Mouse (Mus musculus) heart, embryonic 12.5 days (tissue): Measurements from ENCODE around the gene Enpp1. TPM values are rescaled to one million over a fixed set of nuclear protein-coding genes. Genes with fewer than 3 reads are reported as not detected.

Source experiments
- ATAC-seq: fragments of 200-750 bp; cut with Nextera tagmentation; 2 replicates; pipeline ENCODE4 v1.8.0; 2017; ENCODE audit warnings: moderate TSS enrichment, moderate library complexity; ENCODE audit not compliant: insufficient number of reproducible peaks, low FRiP score
- H3K27ac ChIP-seq: fragments of 300-500 bp; sonication (generic); 2 replicates; pipeline ENCODE4 v1.5.1; 2016; ENCODE audit warnings: mild to moderate bottlenecking, moderate library complexity; ENCODE audit not compliant: poor library complexity, severe bottlenecking
- H3K27me3 ChIP-seq: fragments of 300-500 bp; sonication (generic); replicated peaks from 2 replicates; pipeline ENCODE4 v1.6.1; 2016; ENCODE audit warnings: mild to moderate bottlenecking, moderate library complexity
- H3K36me3 ChIP-seq: fragments of 300-500 bp; sonication (generic); 2 replicates; pipeline ENCODE4 v1.6.1; 2016; ENCODE audit warnings: mild to moderate bottlenecking, moderate library complexity
- H3K4me1 ChIP-seq: fragments of 300-500 bp; sonication (generic); replicated peaks from 2 replicates; pipeline ENCODE4 v1.6.1; 2016; ENCODE audit warnings: mild to moderate bottlenecking
- H3K4me2 ChIP-seq: fragments of 300-500 bp; sonication (generic); 2 replicates; pipeline ENCODE4 v1.6.1; 2016; ENCODE audit warnings: mild to moderate bottlenecking, moderate library complexity
- H3K4me3 ChIP-seq: fragments of 300-500 bp; sonication (generic); 2 replicates; pipeline ENCODE4 v1.5.1; 2016; ENCODE audit warnings: mild to moderate bottlenecking
- H3K9ac ChIP-seq: fragments of 300-500 bp; sonication (generic); 2 replicates; pipeline ENCODE4 v1.6.1; 2016; ENCODE audit warnings: mild to moderate bottlenecking, moderate library complexity
- H3K9me3 ChIP-seq: fragments of 300-500 bp; sonication (generic); replicated peaks from 2 replicates; pipeline ENCODE4 v1.6.1; 2016; ENCODE audit warnings: mild to moderate bottlenecking, moderate library complexity
- WGBS: fragments of 180-500 bp; shearing (Covaris S2); methylation state at CpG from one replicate; pipeline ENCODE4 v1.1.7; 2016; 5-methylcytosine and 5-hydroxymethylcytosine counted together
- polyA plus RNA-seq: library from polyadenylated mRNA; unstranded; fragments of >200 nt; fragmentation: Nextera tagmentation; extraction: Ambion mirVana; gene quantifications from 2 replicates; pipeline ENCODE4 v1.2.1, GENCODE M21; 2016

Enpp1 gene
- polyA plus RNA-seq, 1 experiment from 2014 or later: 8.0 TPM

DNA sequence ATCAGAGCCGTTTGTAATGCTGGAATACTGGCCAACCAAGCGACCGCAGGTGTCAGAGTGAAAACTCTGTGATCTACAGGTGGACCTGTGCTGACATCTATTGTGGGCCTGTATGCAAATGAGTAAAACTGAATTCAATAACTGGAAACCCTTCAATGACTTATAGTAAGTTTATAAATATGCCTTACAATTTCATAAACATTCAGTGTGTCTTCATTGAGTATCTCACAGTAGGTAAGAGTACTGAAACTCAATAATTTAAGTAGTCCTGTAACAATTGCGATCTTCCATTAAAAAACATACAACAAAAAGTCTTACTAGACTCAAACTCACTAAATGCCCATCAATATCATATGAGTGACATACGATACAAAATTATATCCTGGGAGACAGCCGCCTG is 1.6 kb downstream of the Enpp1 start:
- Histone ChIP-seq H3K4me2 (0 out of 2 replicates have a peak overlapping the region, but pooled peaks have one; percentile 90), H3K4me3 (no peak overlapping the region), H3K36me3 (no peaks in the 10 kb centered on the region), H3K9me3 (no peaks in the 10 kb centered on the region), H3K4me1 (no peaks in the 10 kb centered on the region), H3K9ac (no peak overlapping the region), H3K27ac (no peak overlapping the region), H3K27me3 (no peaks in the 10 kb centered on the region)
- no peak for ATAC-seq
- WGBS: 92% methylated on average over 6 of the region's 6 CpGs

DNA sequence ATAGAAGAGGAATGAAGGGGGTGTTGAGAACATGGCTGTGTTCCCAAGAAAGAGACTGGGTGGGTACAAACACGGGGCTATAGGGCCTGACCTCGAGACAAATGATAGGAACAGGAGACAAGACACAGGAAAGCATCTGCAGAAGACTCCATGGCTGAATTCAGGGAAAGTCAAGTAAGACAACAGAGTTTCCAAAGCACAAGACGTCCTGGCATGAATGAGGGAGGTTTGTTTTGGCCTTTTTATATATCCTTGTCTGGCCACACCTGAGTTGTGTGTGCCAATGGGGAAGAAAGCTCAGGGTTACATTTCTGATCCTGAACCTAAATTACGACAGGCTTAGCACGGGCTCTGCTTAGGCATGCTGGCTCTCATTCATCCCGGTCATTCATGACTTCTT is 4.2 kb downstream of the Enpp1 start:
- Histone ChIP-seq H3K9ac (no peak overlapping the region), H3K36me3 (no peaks in the 10 kb centered on the region), H3K4me3 (no peak overlapping the region), H3K27me3 (no peaks in the 10 kb centered on the region), H3K27ac (no peak overlapping the region), H3K4me2 (no peak overlapping the region), H3K4me1 (no peaks in the 10 kb centered on the region), H3K9me3 (no peaks in the 10 kb centered on the region)
- no peak for ATAC-seq
- WGBS: 77% methylated on average over 6 of the region's 6 CpGs

DNA sequence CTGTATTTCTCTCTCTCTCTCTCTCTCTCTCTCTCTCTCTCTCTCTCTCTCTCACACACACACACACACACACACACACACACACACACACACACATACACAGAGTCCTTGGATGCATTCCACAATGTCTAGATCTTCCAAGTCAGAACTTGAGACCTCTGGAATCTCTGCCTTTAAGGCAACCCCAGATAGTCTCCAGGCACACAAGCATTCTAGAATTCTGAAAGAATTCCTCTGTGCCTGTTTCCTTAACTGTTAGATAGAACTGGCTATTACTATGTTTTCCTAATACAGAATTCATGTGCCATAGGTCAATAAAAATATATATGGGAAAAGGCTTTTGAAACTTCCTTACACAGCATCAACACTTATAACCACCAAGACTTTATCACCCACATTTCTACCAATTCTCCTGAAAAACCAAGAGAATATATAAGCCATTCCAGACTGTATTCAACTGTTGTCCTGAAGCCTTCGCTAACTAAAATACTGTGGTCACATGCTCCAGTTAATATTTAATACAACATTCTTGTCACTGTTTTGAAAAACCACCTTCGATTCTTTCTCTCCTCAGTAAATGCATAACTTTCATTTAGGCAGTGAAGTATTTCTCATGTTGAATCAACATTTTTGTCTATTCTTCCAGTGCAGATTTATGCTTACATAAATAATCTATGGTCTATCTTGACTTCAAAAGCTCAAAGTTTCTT is 5.4 kb downstream of the Enpp1 start:
- Histone ChIP-seq H3K27me3 (no peaks in the 10 kb centered on the region), H3K36me3 (no peaks in the 10 kb centered on the region), H3K27ac (no peak overlapping the region), H3K9me3 (no peaks in the 10 kb centered on the region), H3K4me3 (no peak overlapping the region), H3K4me2 (no peak overlapping the region), H3K4me1 (no peaks in the 10 kb centered on the region), H3K9ac (no peak overlapping the region)
- WGBS: 83% methylated on average over 2 of the region's 2 CpGs
- ATAC-seq: no peak

DNA sequence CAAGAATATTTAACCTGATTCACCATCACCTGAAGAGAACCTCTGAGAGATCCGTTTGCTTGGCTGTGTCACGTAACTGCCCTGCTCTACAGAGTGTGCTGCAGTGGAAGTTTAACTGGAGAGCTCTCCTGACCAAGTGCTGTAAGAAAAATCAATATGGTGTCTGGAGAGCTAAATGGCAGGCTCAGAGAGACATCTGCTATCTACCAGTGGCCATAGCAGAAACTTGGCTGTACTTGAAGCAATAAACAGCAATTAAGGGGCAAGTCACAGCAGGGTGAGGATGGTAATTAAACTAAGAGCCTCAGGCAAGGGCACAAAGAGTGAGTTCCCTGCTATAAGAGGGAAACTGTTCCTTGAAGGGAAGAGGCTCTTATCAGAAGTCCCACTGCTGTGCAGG is 9.3 kb downstream of the Enpp1 start:
- Histone ChIP-seq H3K36me3 (no peaks in the 10 kb centered on the region), H3K27ac (no peak overlapping the region), H3K4me3 (no peak overlapping the region), H3K4me2 (no peak overlapping the region), H3K9me3 (no peaks in the 10 kb centered on the region), H3K27me3 (no peaks in the 10 kb centered on the region), H3K9ac (no peak overlapping the region), H3K4me1 (peaks cover 9% of the 10 kb centered on the region)
- no peak for ATAC-seq
- 83% methylated on average over 2 of the region's 2 CpGs for WGBS

DNA sequence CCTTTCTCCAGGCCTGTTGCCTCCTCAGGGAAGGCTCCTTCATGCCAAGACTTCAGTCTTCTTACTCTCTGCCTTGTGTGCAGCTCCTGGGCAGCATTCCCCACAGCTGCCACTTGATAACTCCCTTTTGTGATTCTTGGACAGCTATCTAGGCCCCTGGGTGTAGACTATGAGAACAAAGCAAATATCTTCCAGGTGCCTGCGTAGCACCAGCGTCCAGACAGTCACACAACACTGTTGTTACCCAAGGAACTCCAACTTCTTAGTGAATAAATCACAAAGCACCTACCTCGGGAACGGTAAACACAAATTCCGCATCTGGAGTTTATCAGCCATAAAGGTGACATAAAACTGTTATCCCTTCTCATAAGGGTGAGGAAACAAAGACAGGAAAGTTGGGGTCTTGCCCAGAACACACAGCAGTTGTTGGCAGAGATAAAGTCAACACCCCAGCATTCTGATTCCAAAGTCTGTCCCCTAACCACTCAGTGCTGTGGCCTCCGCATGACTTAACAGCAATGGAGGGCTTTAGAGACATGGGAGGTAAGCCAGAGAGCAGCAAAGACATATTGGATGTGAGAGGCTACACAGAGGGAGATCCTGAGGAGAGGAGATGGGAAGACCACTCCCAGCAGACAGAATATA is 13.7 kb downstream of the Enpp1 start:
- 57% methylated on average over 6 of the region's 6 CpGs for WGBS
- Histone ChIP-seq H3K4me1 (peaks cover 9% of the 10 kb centered on the region), H3K4me2 (no peak overlapping the region), H3K27ac (no peak overlapping the region), H3K36me3 (no peaks in the 10 kb centered on the region), H3K4me3 (no peak overlapping the region), H3K27me3 (no peaks in the 10 kb centered on the region), H3K9ac (no peak overlapping the region), H3K9me3 (no peaks in the 10 kb centered on the region)
- no peak for ATAC-seq

DNA sequence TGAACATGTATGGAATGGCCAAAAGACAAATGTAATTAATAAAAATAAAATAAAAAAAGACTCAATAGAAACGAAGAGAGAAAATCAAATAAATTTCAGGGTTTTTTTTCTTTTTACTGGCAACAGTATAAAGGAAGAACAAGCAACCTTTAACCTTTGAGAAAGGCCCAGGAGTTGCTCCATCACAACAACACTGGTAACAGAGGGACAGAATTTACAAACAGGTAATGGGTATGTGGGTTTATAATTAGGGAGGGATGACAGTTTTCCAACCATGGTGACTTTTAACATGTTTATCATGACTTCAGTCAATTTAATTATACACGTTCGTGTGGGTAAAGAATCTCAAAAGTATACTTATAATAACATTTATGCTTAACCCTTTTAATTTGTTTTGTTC is 15.2 kb downstream of the Enpp1 start:
- Histone ChIP-seq H3K27me3 (no peaks in the 10 kb centered on the region), H3K4me3 (no peak overlapping the region), H3K9me3 (no peaks in the 10 kb centered on the region), H3K4me1 (peaks cover 9% of the 10 kb centered on the region), H3K4me2 (no peak overlapping the region), H3K27ac (no peak overlapping the region), H3K9ac (no peak overlapping the region), H3K36me3 (no peaks in the 10 kb centered on the region)
- no peak for ATAC-seq
- WGBS: 82% methylated on average over 3 of the region's 3 CpGs

DNA sequence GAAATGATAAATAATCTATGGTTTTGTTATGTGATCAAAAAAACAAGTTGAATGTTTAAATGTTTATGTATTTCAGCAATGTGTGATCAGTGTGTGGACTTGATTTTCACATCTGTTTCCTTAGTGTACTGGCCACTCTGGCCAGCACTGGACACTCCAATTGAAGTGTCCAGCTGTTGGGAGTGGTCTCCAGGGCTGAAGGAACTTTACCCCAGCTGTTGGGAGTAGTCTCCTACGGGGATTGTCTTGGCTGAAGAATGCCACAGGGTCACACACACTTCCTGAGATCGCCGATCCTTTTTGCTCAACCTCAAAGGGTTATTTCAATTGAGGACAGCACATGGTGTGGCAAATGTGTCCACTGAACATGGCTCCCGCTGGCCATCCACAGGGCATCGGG is 16.2 kb downstream of the Enpp1 start:
- peaks cover 9% of the 10 kb centered on the region for H3K4me1 ChIP-seq
- no peak overlapping the region for H3K4me3 ChIP-seq
- no peak overlapping the region for H3K4me2 ChIP-seq
- no peaks in the 10 kb centered on the region for H3K27me3 ChIP-seq
- H3K36me3 ChIP-seq: no peaks in the 10 kb centered on the region
- H3K9ac ChIP-seq: no peak overlapping the region
- H3K27ac ChIP-seq: no peak overlapping the region
- 74% methylated on average over 5 of the region's 5 CpGs for WGBS
- no peak for ATAC-seq
- no peaks in the 10 kb centered on the region for H3K9me3 ChIP-seq

DNA sequence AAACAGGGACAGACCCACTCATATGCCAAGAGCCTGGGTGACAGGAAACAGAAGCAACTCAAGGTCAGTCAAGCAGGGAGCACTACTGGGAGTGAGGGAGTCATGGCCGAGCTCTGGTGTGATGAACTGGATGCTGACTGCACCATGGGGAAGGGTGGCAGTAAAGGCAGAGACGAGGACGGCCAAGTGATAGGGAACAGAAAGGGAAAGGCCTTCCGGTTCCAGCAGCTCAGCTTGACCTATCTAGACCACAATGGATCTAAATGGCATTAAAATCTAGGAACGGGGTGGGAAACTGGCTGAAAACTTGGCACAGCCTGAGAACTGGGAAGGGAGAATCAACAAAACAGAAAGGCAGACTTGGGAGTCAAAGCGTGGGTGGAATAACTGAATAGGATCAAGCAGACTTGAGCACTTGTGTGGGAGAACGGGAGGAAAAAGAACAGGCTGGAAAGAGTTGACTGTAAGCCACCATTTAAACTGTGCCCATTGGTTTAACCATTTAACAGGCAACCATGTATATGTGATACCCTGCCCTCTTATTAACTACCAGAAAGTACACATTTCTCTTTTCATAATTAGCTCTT is 29.3 kb downstream of the Enpp1 start:
- 73% methylated on average over 7 of the region's 7 CpGs for WGBS
- no peak for ATAC-seq

DNA sequence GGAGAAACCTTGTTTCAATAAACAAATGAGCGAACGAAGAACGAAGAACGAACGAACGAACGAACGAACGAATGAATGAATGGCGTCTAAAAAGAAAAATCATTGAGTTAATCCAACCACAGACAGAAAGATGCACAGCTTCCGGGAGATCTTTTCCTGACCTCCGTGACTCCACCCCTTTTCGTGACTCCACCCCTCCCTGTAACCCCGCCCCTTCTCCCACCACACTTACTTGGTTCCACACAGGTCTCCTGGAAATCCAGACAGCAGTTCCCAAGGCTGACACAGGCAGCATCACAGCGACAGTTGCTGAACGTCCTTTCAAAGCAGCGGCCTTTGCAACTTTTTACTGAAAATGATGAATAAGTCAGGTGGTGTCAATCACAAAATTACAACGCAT is 34.3 kb downstream of the Enpp1 start:
- Histone ChIP-seq H3K4me2 (no peak overlapping the region), H3K27me3 (no peaks in the 10 kb centered on the region)
- 88% methylated on average over 18 of the region's 18 CpGs for WGBS

More for the DNA sequence above, 29.3 kb downstream of the Enpp1 start:
- Histone ChIP-seq H3K9me3 (no peaks in the 10 kb centered on the region), H3K4me2 (no peak overlapping the region), H3K27me3 (no peaks in the 10 kb centered on the region), H3K27ac (no peak overlapping the region), H3K36me3 (no peaks in the 10 kb centered on the region), H3K4me3 (no peak overlapping the region), H3K4me1 (no peaks in the 10 kb centered on the region), H3K9ac (no peak overlapping the region)

DNA sequence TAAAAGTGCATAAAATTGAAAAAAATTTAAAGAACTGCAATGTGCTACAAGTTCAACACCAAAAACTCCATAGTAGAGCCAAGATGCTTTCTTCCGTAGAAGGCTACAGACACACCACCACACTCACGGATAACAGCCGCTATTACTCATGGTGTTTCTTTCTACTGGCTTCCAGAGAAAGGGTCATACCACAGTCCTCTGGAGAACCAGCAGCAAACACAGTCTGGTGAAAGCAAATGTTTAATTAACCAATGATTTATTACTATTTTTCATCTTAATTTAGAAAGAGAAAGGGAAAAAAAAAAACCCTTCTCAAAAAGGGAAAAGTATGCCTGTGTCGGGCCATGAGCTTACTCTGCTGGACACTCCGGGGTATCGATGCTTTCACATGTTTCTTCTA is 37.7 kb downstream of the Enpp1 start:
- H3K27me3 ChIP-seq: no peaks in the 10 kb centered on the region
- H3K4me2 ChIP-seq: no peak overlapping the region
- H3K36me3 ChIP-seq: no peaks in the 10 kb centered on the region
- H3K9ac ChIP-seq: no peak overlapping the region
- no peaks in the 10 kb centered on the region for H3K4me1 ChIP-seq
- ATAC-seq: no peak
- no peak overlapping the region for H3K4me3 ChIP-seq
- H3K27ac ChIP-seq: no peak overlapping the region
- WGBS: 77% methylated on average over 6 of the region's 6 CpGs
- no peaks in the 10 kb centered on the region for H3K9me3 ChIP-seq

More for the DNA sequence above, 34.3 kb downstream of the Enpp1 start:
- H3K4me3 ChIP-seq: no peak overlapping the region
- no peaks in the 10 kb centered on the region for H3K4me1 ChIP-seq
- no peak overlapping the region for H3K9ac ChIP-seq
- H3K36me3 ChIP-seq: no peaks in the 10 kb centered on the region
- no peaks in the 10 kb centered on the region for H3K9me3 ChIP-seq
- ATAC-seq: no peak
- no peak overlapping the region for H3K27ac ChIP-seq

DNA sequence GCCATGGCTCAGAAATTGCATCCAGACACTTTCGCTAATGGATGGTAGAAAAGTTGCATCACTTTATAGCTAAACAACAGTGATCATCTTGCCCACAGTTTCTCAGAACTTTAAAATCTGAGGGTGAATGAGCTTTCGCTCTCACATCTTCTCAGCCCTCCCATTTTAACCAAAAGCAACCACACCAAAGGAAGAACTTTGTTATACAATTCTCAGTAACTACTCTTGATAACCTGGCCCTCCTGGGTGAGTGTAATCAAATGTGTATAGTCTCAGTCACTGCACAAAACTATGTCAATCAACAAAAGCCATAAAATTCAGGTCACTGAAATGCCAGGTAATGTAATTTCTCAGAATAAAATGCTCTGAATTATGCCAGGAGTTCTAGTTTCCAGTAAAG is 39.0 kb downstream of the Enpp1 start:
- 96% methylated on average over 2 of the region's 2 CpGs for WGBS
- H3K4me2 ChIP-seq: no peak overlapping the region
- H3K4me3 ChIP-seq: no peak overlapping the region
- no peak overlapping the region for H3K9ac ChIP-seq
- H3K9me3 ChIP-seq: no peaks in the 10 kb centered on the region
- no peak overlapping the region for H3K27ac ChIP-seq
- no peak for ATAC-seq
- no peaks in the 10 kb centered on the region for H3K36me3 ChIP-seq
- no peaks in the 10 kb centered on the region for H3K27me3 ChIP-seq
- H3K4me1 ChIP-seq: no peaks in the 10 kb centered on the region
